In genomic region chr2:140532859-140533519, GRCm38 (mm10) we compare ENCODE assay signal across 12 mouse cellular contexts.
DNase-seq lines count a peak whose midpoint lies in the region; ATAC-seq lines count a peak whose summit lies in the region.
"Had no signal": no experiment of that assay in that cellular context is flagged by ENCODE, and none has a peak within 500 bp of the region (broad histone marks: within the 10 kb centered on the region; RNA-seq: fewer than 3 reads in every experiment).

No protein-coding gene starts in this region.

- no peak overlapping the region for H3K27ac ChIP-seq in hindbrain, embryonic 12.5 days
- no peak overlapping the region for H3K27ac ChIP-seq in midbrain, embryonic 15.5 days
- H3K27ac ChIP-seq: heart, embryonic 15.5 days; lung, embryonic 15.5 days; stomach, embryonic 15.5 days had no signal

- H3K4me3 ChIP-seq in hindbrain, embryonic 12.5 days: no peak overlapping the region
- H3K4me3 ChIP-seq in midbrain, embryonic 15.5 days: no peak overlapping the region
- H3K4me3 ChIP-seq: erythroblast, embryonic 14.5 days; heart, embryonic 15.5 days; lung, embryonic 15.5 days; stomach, embryonic 15.5 days had no signal

- H3K4me1 ChIP-seq in hindbrain, embryonic 12.5 days: no peaks in the 10 kb centered on the region
- no peaks in the 10 kb centered on the region for H3K4me1 ChIP-seq in midbrain, embryonic 15.5 days
- H3K4me1 ChIP-seq: heart, embryonic 15.5 days; stomach, embryonic 15.5 days had no signal

- 60% methylated on average over 9 of the region's 9 CpGs for WGBS in hindbrain, embryonic 12.5 days
- WGBS in midbrain, embryonic 15.5 days: 36% methylated on average over 9 of the region's 9 CpGs

- H3K9ac ChIP-seq in hindbrain, embryonic 12.5 days: no peak overlapping the region
- no peak overlapping the region for H3K9ac ChIP-seq in midbrain, embryonic 15.5 days
- H3K9ac ChIP-seq: heart, embryonic 15.5 days; lung, embryonic 15.5 days; stomach, embryonic 15.5 days had no signal

- H3K36me3 ChIP-seq in hindbrain, embryonic 12.5 days: no peaks in the 10 kb centered on the region
- no peaks in the 10 kb centered on the region for H3K36me3 ChIP-seq in midbrain, embryonic 15.5 days (replicated peaks)
- H3K36me3 ChIP-seq: heart, embryonic 15.5 days; lung, embryonic 15.5 days; stomach, embryonic 15.5 days had no signal

- 0 out of 2 replicates have a peak overlapping the region, but pooled peaks have one; percentile 30 for H3K4me2 ChIP-seq in hindbrain, embryonic 12.5 days (replicated peaks)
- H3K4me2 ChIP-seq in midbrain, embryonic 15.5 days: peak overlapping the region; percentile 22; the same call in 1 of the 2 replicates
- H3K4me2 ChIP-seq: heart, embryonic 15.5 days; lung, embryonic 15.5 days; stomach, embryonic 15.5 days had no signal

- no peak for ATAC-seq in hindbrain, embryonic 12.5 days (ENCODE audit: low FRiP score)
- no peak for ATAC-seq in midbrain, embryonic 15.5 days (replicated peaks)

- H3K9me3 ChIP-seq in hindbrain, embryonic 12.5 days (replicated peaks): no peaks in the 10 kb centered on the region
- H3K9me3 ChIP-seq in midbrain, embryonic 15.5 days: no peaks in the 10 kb centered on the region
- H3K9me3 ChIP-seq: heart, embryonic 15.5 days; lung, embryonic 15.5 days; stomach, embryonic 15.5 days had no signal

- no peaks in the 10 kb centered on the region for H3K27me3 ChIP-seq in hindbrain, embryonic 12.5 days
- no peaks in the 10 kb centered on the region for H3K27me3 ChIP-seq in midbrain, embryonic 15.5 days (replicated peaks)
- H3K27me3 ChIP-seq: heart, embryonic 15.5 days; lung, embryonic 15.5 days; stomach, embryonic 15.5 days had no signal

- peak; percentile 84 for DNase-seq in Muller cell, postnatal 12 days (ENCODE audit: inconsistent ontology term)
- peak; percentile 50 for DNase-seq in brain, embryonic 18.5 days (ENCODE audit: low read depth, low spot score)
- no peak for DNase-seq in adrenal gland, postnatal 14 days
- no peak for DNase-seq in liver
- no peak for DNase-seq in ovary, postnatal 14 days (ENCODE audit: low spot score)
- no peak for DNase-seq in kidney, postnatal 14 days

Comparison
In these comparisons a context has a peak if more than half of its experiments do, and no peak if none do; other contexts are left out.
1. DNase-seq: peak in Muller cell, postnatal 12 days (single experiment) and brain, embryonic 18.5 days (single experiment); none in adrenal gland, postnatal 14 days (single experiment), liver (single experiment), ovary, postnatal 14 days (single experiment) and kidney, postnatal 14 days (single experiment).